Mouse (Mus musculus) layer of hippocampus, postnatal 36 days (tissue): ENCODE measurements at regions not wholly inside any gene's neighbourhood (a gene's known extent, or its start where the extent isn't known, plus 50 kb on each side); places are given as distances from the start of the nearest gene placed in this dataset.

Experiments
- DNase-seq, 2 experiments: peaks; one replicate each; pipeline ENCODE4 v3.0.0; 2022

- DNase-seq, result no peak
Measured at GRCm38 (mm10) chr12:26631111-26631794, 162.2 kb downstream of the Cmpk2 start.

GRCm38 (mm10) chr12:26621135-26621932, 152.3 kb downstream of the Cmpk2 start:
- no peak for DNase-seq

GRCm38 (mm10) chr12:26620501-26621134, 151.6 kb downstream of the Cmpk2 start:
- DNase-seq, result no peak

GRCm38 (mm10) chr12:26617969-26618368, 149.0 kb downstream of the Cmpk2 start:
- DNase-seq, result no peak

GRCm38 (mm10) chr12:26613086-26613705, 144.2 kb downstream of the Cmpk2 start:
- no peak for DNase-seq

- no peak for DNase-seq
Measured at GRCm38 (mm10) chr12:26610079-26610478, 141.1 kb downstream of the Cmpk2 start.

GRCm38 (mm10) chr12:26598501-26598900, 129.5 kb downstream of the Cmpk2 start:
- DNase-seq, result no peak

GRCm38 (mm10) chr12:26592125-26592524, 123.1 kb downstream of the Cmpk2 start:
- DNase-seq, result no peak

GRCm38 (mm10) chr12:26589091-26589490, 120.1 kb downstream of the Cmpk2 start:
- no peak for DNase-seq

- peak; percentile 22 to 40 for DNase-seq
Measured at GRCm38 (mm10) chr12:26577438-26577837, 108.4 kb downstream of the Cmpk2 start.

GRCm38 (mm10) chr12:26571602-26572001, 102.6 kb downstream of the Cmpk2 start:
- no peak for DNase-seq

GRCm38 (mm10) chr12:26567435-26567834, 98.4 kb downstream of the Cmpk2 start:
- no peak for DNase-seq

GRCm38 (mm10) chr12:26562858-26563257, 93.9 kb downstream of the Cmpk2 start:
- no peak for DNase-seq

- no peak for DNase-seq
Measured at GRCm38 (mm10) chr12:26559560-26559959, 90.6 kb downstream of the Cmpk2 start.

GRCm38 (mm10) chr12:26557411-26557810, 88.4 kb downstream of the Cmpk2 start:
- DNase-seq, result no peak

GRCm38 (mm10) chr12:26551168-26551926, 82.3 kb downstream of the Cmpk2 start:
- no peak for DNase-seq

GRCm38 (mm10) chr12:26547466-26547865, 78.5 kb downstream of the Cmpk2 start:
- DNase-seq, result no peak

GRCm38 (mm10) chr12:26546361-26546760, 77.4 kb downstream of the Cmpk2 start:
- no peak for DNase-seq

- DNase-seq, result no peak
Measured at GRCm38 (mm10) chr12:26543463-26543862, 74.5 kb downstream of the Cmpk2 start.

- no peak for DNase-seq
Measured at GRCm38 (mm10) chr12:26542451-26542850, 73.4 kb downstream of the Cmpk2 start.

- no peak for DNase-seq
Measured at GRCm38 (mm10) chr12:26535261-26535890, 66.4 kb downstream of the Cmpk2 start.
